ENCODE assay signal across 7 mouse cellular contexts in the genomic region with DNA sequence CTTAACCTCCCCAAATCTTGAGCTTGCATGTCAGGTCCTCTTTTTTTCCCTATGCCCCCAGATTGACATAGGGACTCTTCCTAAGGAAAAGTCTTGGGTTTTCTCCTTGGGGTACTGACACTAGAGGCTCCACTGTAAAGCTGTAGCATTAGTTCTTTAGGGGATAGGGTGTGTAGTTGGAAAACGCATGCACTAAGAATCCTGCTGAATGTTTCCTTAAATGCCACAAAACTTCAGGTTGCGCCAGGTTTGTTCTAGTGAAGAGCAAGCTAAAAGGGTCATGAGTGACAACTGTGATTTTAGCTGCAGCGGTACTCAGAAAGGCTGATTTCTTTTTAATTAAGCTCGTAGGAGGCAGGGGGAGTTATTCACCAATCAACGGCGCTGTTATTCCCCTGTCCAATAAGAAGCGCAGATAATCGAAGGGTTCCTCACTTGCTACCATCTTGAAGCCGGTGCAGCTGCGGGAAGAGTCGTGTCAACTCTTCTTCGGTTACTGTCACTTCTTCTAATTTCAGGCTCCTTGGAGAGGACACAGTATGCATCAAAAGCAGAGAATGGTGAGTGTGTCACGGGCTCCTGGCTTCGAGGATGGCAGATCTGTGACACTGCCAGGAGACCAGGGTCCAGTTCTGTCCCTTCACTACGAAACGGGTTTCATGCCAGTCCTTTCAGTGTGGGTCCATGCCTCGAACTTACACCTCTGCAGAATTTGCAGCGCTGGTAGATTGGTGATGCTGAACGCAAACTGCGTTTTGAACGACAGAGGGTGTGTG. TPM values are rescaled to one million over a fixed set of nuclear protein-coding genes. Genes with fewer than 3 reads are reported as not detected.
A peak's percentile ranks its signal among the peaks of the same experiment; 100 is the strongest.
DNase-seq lines count a peak whose midpoint lies in the region; ATAC-seq lines count a peak whose summit lies in the region.

Gene Zfp952, plus strand, starts transcription at position 431 of the 776 bp plus-strand sequence.

- intact Hi-C loops in gastrocnemius, postnatal 36 days (cut with DNase I): no loop called here
- intact Hi-C loops in left cerebral cortex, postnatal 25 days (cut with DNase I): loop anchor here (5.0 kb wide), 1 partner anchor 94 kb away; the partner anchor contains the start of gene Zfp563

- DNase-seq in adrenal gland, adult 2 months: peak; percentile 91
- peak; percentile 69 for DNase-seq in embryo, embryonic 11.5 days (ENCODE audit: low read depth, low spot score)
- DNase-seq in gastrocnemius, postnatal 36 days: peak; percentile 59 to 68
- DNase-seq in left cerebral cortex, postnatal 25 days (ENCODE audit: low spot score in 2 of 2): peak; percentile 92 to 95
- peak; percentile 79 for DNase-seq in midbrain, embryonic 10.5 days (ENCODE audit: low spot score)
- DNase-seq in right cerebral cortex, postnatal 4 days: peak; percentile 74

- 0 out of 2 replicates have a peak, but pooled peaks cover 2% of the 10 kb centered on the region for H3K36me3 ChIP-seq in intestine, embryonic 15.5 days
- H3K36me3 ChIP-seq in midbrain, embryonic 10.5 days: peaks cover 29% of the 10 kb centered on the region

- H3K4me1 ChIP-seq in intestine, embryonic 15.5 days (replicated peaks): 0 out of 2 replicates have a peak, but pooled peaks cover 4% of the 10 kb centered on the region
- H3K4me1 ChIP-seq in midbrain, embryonic 10.5 days: peaks cover 10% of the 10 kb centered on the region

- 1% methylated on average over 21 of the region's 21 CpGs for WGBS in intestine, embryonic 15.5 days
- 1% methylated on average over 21 of the region's 21 CpGs for WGBS in midbrain, embryonic 10.5 days

- H3K4me2 ChIP-seq in intestine, embryonic 15.5 days (replicated peaks): peak within 1 kb of the TSS; percentile 75

- no peaks in the 10 kb centered on the region for H3K9me3 ChIP-seq in intestine, embryonic 15.5 days
- no peaks in the 10 kb centered on the region; the same call in 1 of the 2 replicates for H3K9me3 ChIP-seq in midbrain, embryonic 10.5 days (replicated peaks)

- peak; percentile 96 for ATAC-seq in intestine, embryonic 15.5 days

- peak within 1 kb of the TSS; percentile 51; the same call in 1 of the 2 replicates for H3K27ac ChIP-seq in intestine, embryonic 15.5 days
- H3K27ac ChIP-seq in midbrain, embryonic 10.5 days (replicated peaks): peak within 1 kb of the TSS; percentile 85

- no peaks in the 10 kb centered on the region for H3K27me3 ChIP-seq in intestine, embryonic 15.5 days (replicated peaks)
- H3K27me3 ChIP-seq in midbrain, embryonic 10.5 days (ENCODE audit: low read depth, poor library complexity, severe bottlenecking): no peaks in the 10 kb centered on the region

- H3K9ac ChIP-seq in intestine, embryonic 15.5 days: peak within 1 kb of the TSS; percentile 57

- peak within 1 kb of the TSS; percentile 59 for H3K4me3 ChIP-seq in intestine, embryonic 15.5 days (replicated peaks)
- H3K4me3 ChIP-seq in midbrain, embryonic 10.5 days: peak within 1 kb of the TSS; percentile 84

RNA-seq across cellular contexts. Expression of gene Zfp952, which starts in this region (rescaled TPM):
- 10 to 100 TPM in 1 of 2 experiments, 1 to 10 TPM in 1; 8.8 to 11.3 TPM for total RNA-seq in adrenal gland, adult 2 months (2021)
- 1.1 and 1.5 TPM in 2 replicates for polyA plus RNA-seq in adrenal gland, adult 2 months (2012; rRNA removed)
- 1 to 10 TPM; 3.1 to 5.4 TPM for total RNA-seq in gastrocnemius, postnatal 36 days (2021)
- 9.1 and 9.4 TPM in 2 replicates for polyA plus RNA-seq in intestine, embryonic 15.5 days (2015; fragmentation: Nextera tagmentation; extraction: Ambion mirVana)
- 10 to 100 TPM; 16.1 to 18.0 TPM for total RNA-seq in left cerebral cortex, postnatal 25 days (2021)
- polyA plus RNA-seq in midbrain, embryonic 10.5 days (2016; fragmentation: Nextera tagmentation; extraction: Ambion mirVana): 15.3 and 16.9 TPM in 2 replicates

Comparison
In these comparisons a context has a peak if more than half of its experiments do, and no peak if none do; other contexts are left out.
1. Peak in every context shown above with its lines: DNase-seq, ATAC-seq, H3K4me3 ChIP-seq and H3K27ac ChIP-seq.